Mouse (Mus musculus) frontal cortex, postnatal 14 days (tissue): ENCODE results near the gene Dzip1l.
"Not testable (repeated sequence)": the region's sequence is repeated elsewhere in the genome, so short reads cannot be mapped to it uniquely, and the experiment has no call there.

Source experiments
- DNase-seq, 2 experiments: peaks; one replicate each; pipeline ENCODE4 v3.0.0; 2022; ENCODE audit warnings: low spot score in 2 of 2

The Dzip1l gene

GRCm38 (mm10) chr9:99629281-99630011, at the start of gene Dzip1l:
Dzip1l (plus strand) TSS chr9:99629496.
- peak; percentile 68 for DNase-seq

- DNase-seq = peak in 1 of 2 experiments; percentile 15
Measured at GRCm38 (mm10) chr9:99580655-99581054, 48.6 kb upstream of the Dzip1l start.

GRCm38 (mm10) chr9:99587505-99588202, 41.6 kb upstream of the Dzip1l start:
- DNase-seq = peak in 1 of 2 experiments; percentile 30

- DNase-seq = no peak
Measured at GRCm38 (mm10) chr9:99591144-99591543, 38.2 kb upstream of the Dzip1l start.

GRCm38 (mm10) chr9:99599127-99599526, 30.2 kb upstream of the Dzip1l start:
- DNase-seq = not testable (repeated sequence)

GRCm38 (mm10) chr9:99603566-99603965, 25.7 kb upstream of the Dzip1l start:
- no peak for DNase-seq

- DNase-seq = no peak
Measured at GRCm38 (mm10) chr9:99612202-99612601, 17.1 kb upstream of the Dzip1l start, which contains the start of gene A4gnt. A4gnt (plus strand) TSS chr9:99612502.

- DNase-seq = no peak
Measured at GRCm38 (mm10) chr9:99619688-99620087, 9.6 kb upstream of the Dzip1l start.

- DNase-seq = no peak
Measured at GRCm38 (mm10) chr9:99620196-99620595, 9.1 kb upstream of the Dzip1l start.

GRCm38 (mm10) chr9:99622034-99622433, 7.3 kb upstream of the Dzip1l start:
- DNase-seq = no peak

GRCm38 (mm10) chr9:99622966-99623365, 6.3 kb upstream of the Dzip1l start:
- DNase-seq = no peak

- DNase-seq = no peak
Measured at GRCm38 (mm10) chr9:99624117-99624516, 5.2 kb upstream of the Dzip1l start.

- no peak for DNase-seq
Measured at GRCm38 (mm10) chr9:99628581-99628980, 715 bp upstream of the Dzip1l start.

- DNase-seq = no peak
Measured at GRCm38 (mm10) chr9:99630071-99630470, 775 bp downstream of the Dzip1l start.

- peak in 1 of 2 experiments; percentile 20 for DNase-seq
Measured at GRCm38 (mm10) chr9:99630528-99631125, 1.3 kb downstream of the Dzip1l start.

- no peak for DNase-seq
Measured at GRCm38 (mm10) chr9:99631781-99632180, 2.5 kb downstream of the Dzip1l start.

GRCm38 (mm10) chr9:99632264-99632663, 3.0 kb downstream of the Dzip1l start:
- no peak for DNase-seq

GRCm38 (mm10) chr9:99636776-99637175, 7.5 kb downstream of the Dzip1l start:
- no peak for DNase-seq

GRCm38 (mm10) chr9:99637227-99637626, 7.9 kb downstream of the Dzip1l start:
- no peak for DNase-seq

- no peak for DNase-seq
Measured at GRCm38 (mm10) chr9:99637736-99638135, 8.4 kb downstream of the Dzip1l start.

GRCm38 (mm10) chr9:99639957-99640356, 10.7 kb downstream of the Dzip1l start:
- no peak for DNase-seq

- DNase-seq = no peak
Measured at GRCm38 (mm10) chr9:99645416-99645815, 16.1 kb downstream of the Dzip1l start.

- DNase-seq = no peak
Measured at GRCm38 (mm10) chr9:99646102-99646501, 16.8 kb downstream of the Dzip1l start.
